Mouse (Mus musculus): ENCODE results near the gene Bspry.
"Not testable (repeated sequence)": the region's sequence is repeated elsewhere in the genome, so short reads cannot be mapped to it uniquely, and the experiment has no call there.

The Bspry gene

GRCm38 (mm10) chr4:62479937-62480708, at the start of gene Bspry:
Gene Bspry, plus strand, starts transcription at chr4:62480053.
- DNase-seq (ENCODE audit: low read depth, low spot score): no peak

GRCm38 (mm10) chr4:62430678-62431077, 49.2 kb upstream of the Bspry start:
- no peak for DNase-seq (ENCODE audit: low read depth, low spot score)

- no peak for DNase-seq (ENCODE audit: low read depth, low spot score)
These were observed 48.3 kb upstream of the Bspry start for GRCm38 (mm10) chr4:62431522-62431921.

- no peak for DNase-seq (ENCODE audit: low read depth, low spot score)
These were observed 45.6 kb upstream of the Bspry start for GRCm38 (mm10) chr4:62433939-62434870.

DNA sequence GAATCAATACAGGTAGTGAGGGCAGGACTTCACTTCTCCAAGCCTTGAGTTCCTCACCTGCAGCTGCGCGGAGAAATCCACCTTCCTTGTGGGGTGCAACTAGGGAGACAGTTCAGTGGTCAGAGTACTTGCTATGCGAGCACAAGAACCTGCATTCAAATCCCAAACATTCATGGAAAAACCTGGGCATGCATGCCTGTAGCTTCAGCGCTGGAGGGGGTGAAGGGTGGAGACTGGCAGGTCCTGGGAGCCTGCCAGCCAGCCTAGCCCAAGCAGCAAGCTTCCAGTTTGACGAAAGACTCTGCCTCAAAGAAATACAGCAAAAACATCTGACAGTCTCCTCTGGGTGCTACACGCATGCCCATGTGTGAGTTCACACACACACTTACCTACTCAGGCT, 44.8 kb upstream of the Bspry start, which contains the start of gene Rnf183:
Gene Rnf183 (minus strand): TSS at position 172 of the 400 bp plus-strand sequence.
- DNase-seq (ENCODE audit: low read depth, low spot score): no peak

GRCm38 (mm10) chr4:62437256-62437778, 42.5 kb upstream of the Bspry start:
- DNase-seq (ENCODE audit: low read depth, low spot score): no peak

DNA sequence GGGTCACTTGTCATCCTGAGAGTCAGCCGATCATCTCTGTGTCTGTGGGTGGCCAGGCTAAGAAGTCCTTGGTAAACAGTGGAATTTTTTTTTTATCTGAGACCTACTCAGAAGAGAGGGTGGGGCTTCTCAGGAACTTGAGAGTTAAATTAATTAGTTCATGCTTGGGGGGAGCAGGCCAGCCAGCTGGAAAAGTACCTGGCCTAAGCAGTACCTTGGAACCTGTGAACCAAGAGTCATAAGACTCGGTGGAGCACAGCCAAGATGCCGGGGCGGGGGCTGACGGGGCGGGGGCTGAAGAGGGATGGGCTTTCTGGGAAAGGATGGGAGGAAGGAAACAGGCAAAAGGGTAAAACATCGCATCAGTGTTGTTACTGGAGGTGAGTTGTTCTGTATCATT, 42.0 kb upstream of the Bspry start:
- no peak for DNase-seq (ENCODE audit: low read depth, low spot score)

DNA sequence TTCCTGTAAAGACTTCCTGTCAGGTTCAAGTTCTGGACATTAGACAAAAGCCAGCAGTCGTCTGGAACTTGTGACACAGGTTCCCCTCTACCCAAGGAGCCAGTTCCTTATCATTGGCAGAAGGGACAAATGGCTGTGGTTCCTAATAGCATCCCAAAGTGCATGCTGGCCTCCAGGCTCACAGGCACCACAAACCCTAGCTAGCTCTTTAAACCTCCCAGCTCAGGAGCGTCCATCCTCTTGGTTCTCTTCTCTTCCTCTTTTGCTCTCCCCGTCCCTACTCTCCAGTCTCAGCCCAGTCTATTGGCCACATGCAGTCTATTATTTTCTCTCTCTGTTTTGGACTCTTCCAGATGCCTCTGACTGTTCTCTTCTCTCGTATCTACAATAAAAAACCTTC, 40.1 kb upstream of the Bspry start:
- DNase-seq (ENCODE audit: low read depth, low spot score): no peak

- no peak for DNase-seq (ENCODE audit: low read depth, low spot score)
These were observed 39.3 kb upstream of the Bspry start for GRCm38 (mm10) chr4:62440544-62440943.

DNA sequence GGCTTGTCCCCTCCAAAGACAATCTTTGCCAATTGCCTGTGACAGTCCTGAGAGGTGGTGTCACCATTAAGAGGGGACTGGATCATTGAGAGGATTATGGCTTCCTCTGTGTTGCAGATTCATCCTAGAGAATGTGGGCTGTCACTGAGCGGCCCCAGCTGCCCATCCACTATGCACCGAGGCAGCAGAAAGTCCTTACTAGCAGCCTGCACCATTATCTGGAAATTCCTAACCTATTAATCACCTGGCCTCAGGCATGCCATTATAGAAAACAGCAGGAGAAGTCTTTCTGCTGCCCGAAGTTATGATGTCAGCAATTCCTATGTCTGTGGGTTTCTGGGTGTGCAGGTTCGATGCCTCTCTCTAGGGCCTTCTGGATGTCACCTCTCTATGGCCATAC, 38.9 kb upstream of the Bspry start:
- no peak for DNase-seq (ENCODE audit: low read depth, low spot score)

DNA sequence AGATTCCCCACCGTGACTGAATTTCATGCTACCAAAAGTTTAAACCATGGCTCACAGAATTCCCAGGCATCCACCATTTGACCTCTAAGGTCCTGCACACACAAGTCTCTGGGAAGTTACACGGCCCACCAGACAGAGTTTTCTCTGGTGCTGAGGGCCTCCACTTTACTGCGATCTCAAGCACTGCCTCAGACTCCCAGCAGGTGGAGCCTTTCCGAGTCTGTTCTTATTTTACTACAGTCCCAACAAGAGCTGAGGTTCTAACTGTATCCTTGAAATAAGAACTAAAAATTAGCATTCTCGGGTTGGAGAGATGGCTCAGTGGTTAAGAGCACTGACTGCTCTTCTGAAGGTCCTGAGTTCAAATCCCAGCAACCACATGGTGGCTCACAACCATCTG, 24.9 kb upstream of the Bspry start:
- DNase-seq (ENCODE audit: low read depth, low spot score): peak; percentile 10

- DNase-seq (ENCODE audit: low read depth, low spot score): peak; percentile 88
These were observed 20.8 kb upstream of the Bspry start for GRCm38 (mm10) chr4:62459081-62459480.

DNA sequence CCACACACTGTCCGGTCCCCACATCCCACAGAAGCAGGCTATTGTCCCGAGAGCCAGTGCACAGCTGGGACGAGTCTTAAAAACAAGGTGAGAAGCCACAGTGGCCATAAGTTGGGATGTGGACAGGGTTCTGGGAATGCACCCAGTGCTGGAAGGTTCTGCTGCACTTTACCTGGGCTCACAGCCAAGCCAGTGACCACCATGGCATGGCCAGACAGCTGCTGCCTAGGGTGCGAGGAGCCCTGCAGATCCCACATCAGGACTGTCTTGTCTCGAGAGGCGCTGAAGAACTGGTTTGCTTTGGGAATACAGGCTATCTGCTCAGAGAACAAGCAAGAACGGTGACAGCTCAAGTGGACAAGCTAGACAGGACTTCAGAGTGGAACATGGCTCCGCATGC, 19.5 kb upstream of the Bspry start:
- no peak for DNase-seq (ENCODE audit: low read depth, low spot score)

DNA sequence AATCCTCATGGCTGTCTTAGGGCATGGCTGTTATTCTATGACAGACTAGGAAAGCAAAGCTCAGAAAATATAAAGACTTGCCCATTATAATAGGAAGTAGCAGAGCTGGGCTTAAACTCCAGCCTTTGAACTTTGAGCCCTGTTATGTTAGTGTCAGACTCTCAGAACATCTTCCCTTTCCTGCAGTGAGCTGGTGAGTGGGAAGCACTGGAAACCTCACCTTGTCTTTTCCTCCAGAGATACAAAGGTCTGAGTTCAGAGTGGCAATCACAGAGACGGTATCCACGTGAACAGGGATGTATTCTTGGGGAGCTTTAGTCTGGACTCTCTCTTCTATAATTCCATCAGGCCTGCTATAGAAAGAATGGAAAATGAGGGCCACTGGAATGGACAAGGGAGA, 16.7 kb upstream of the Bspry start:
- no peak for DNase-seq (ENCODE audit: low read depth, low spot score)

DNA sequence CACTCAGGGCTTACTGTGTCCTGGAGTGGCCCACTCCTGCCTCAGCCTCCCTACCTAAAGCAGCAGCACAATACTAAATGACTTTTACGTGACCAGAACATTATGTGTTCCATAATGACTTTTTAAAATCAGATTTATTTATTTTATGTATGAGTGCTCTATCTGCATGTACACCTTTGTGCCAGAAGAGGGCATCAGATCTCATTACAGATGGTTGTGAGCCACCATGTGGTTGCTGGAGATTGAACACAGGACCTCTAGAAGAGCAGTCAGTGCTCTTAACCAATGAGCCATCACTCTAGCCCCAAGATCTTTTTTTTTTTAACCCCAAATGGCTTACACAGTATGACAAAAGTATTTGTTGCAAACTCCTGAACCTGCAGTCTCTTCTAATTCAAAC, 11.7 kb upstream of the Bspry start:
- DNase-seq (ENCODE audit: low read depth, low spot score): no peak

GRCm38 (mm10) chr4:62470598-62471051, 9.2 kb upstream of the Bspry start, which contains the start of gene Wdr31:
Gene Wdr31, minus strand, starts transcription at chr4:62470896.
- DNase-seq (ENCODE audit: low read depth, low spot score): peak; percentile 65

DNA sequence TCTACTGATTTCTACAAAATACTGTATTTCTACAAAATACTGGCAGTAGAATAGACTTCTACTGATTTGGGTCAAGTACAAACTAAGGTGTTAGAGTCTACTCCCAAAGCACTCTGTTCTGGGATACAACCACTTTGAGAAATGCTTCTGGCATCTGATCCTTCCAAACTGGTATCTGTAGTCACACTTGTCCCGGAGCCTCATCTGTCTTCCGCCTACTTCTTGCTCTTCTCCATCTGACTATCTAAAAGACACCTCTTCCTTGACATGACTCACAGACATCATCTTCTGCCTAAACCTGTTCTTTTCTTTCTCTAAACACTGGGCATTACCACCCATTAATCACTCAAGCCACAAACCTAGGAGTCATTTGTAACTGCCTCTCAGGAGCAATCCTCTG, 7.8 kb upstream of the Bspry start:
- DNase-seq (ENCODE audit: low read depth, low spot score): peak; percentile 64

DNA sequence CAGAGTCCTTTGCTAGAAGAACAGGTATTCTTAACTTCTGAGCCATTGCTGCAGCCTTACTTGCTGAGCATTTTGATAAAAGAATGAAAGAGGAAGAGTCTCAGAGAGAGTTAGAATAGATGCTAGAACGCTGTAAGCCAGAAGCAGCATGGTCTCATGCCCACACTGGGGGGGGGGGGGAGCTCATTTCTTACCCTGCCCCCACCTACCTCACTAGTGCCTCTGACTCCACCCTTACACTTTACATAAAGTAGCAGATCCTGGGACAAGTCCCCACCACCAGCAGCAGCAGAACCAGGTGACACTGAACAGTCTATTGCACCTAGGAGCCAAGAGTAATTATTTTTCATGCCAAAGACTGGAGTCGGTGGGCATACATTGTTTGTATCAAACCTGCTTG, 4.7 kb upstream of the Bspry start:
- no peak for DNase-seq (ENCODE audit: low read depth, low spot score)

DNA sequence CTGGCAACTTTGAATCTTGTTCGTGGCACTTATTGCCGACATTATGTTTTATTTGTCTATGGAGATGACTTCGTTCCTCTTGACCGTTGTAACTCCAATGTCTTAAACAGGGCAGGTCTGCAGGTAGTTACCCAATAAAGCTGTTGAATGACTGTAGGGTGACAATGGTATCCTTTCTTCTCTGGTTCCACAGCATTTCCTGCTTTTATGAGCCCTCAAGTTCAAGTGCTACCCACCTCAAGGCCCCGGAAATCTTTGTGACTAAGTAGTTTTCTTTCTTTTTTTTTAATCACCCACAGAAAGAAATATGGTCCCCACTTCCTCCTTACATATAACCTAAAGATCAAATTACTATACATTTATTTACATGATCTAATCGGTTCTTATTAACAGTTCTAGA, 4.1 kb upstream of the Bspry start:
- no peak for DNase-seq (ENCODE audit: low read depth, low spot score)

DNA sequence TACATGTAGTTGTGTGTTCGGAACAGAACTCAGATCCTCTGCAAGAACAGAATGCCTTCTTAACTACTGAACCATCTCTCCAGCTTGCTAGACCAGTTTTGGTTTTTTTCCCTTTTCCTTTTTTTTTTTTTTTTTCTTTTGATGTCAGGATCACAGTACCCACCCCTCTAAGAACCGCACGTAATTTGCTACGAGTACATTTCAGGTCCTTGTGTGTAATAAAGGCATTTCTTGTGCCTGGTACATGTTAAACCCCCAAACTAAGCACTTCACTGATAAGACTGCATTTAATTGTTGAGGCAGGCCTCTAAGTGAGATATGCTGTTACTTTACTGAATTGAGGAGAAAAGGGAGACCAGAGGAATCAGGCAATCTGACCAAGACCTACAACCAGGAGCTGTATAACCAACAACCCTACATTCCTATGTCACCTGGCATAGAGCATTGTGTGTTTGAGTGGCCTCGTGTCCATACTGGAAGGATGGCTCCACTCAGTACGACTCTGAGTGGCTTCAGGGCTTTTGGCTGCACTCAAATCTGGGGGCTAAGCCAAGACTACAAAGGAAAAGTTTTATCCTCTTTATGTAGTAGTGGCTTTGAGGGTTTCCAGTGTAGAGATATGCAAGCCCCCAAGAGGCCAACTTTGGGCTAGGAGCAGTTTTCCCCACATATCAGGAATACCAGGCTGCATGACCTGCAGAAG, 2.2 kb upstream of the Bspry start:
- no peak for DNase-seq (ENCODE audit: low read depth, low spot score)

GRCm38 (mm10) chr4:62479593-62479936, 288 bp upstream of the Bspry start:
- DNase-seq (ENCODE audit: low read depth, low spot score): not testable (repeated sequence)

All from telencephalon, adult 2 months (tissue).